Mouse (Mus musculus): Measurements from ENCODE around the gene Mesd. TPM values are rescaled to one million over a fixed set of nuclear protein-coding genes. Genes with fewer than 3 reads are reported as not detected.

Mesd gene
- polyA plus RNA-seq, 1 experiment from 2014 or later: 123 TPM

GRCm38 (mm10) chr7:83898267-83898666, 14.0 kb downstream of the Mesd start:
- peaks cover 41% of the 10 kb centered on the region for H3K36me3 ChIP-seq
- ATAC-seq (ENCODE audit: insufficient read depth, low FRiP score, low read depth): peak; percentile 87
- H3K9me3 ChIP-seq: no peaks in the 10 kb centered on the region
- H3K27me3 ChIP-seq (replicated peaks): no peaks in the 10 kb centered on the region
- H3K4me2 ChIP-seq: no peak overlapping the region
- 79% methylated on average over 11 of the region's 11 CpGs for WGBS
- H3K9ac ChIP-seq: no peak overlapping the region
- 0 out of 2 replicates have a peak, but pooled peaks cover 5% of the 10 kb centered on the region for H3K4me1 ChIP-seq
- no peak overlapping the region for H3K4me3 ChIP-seq (replicated peaks)
- no peak overlapping the region for H3K27ac ChIP-seq

GRCm38 (mm10) chr7:83900519-83900918, 16.3 kb downstream of the Mesd start:
- H3K27me3 ChIP-seq (replicated peaks): no peaks in the 10 kb centered on the region
- H3K4me2 ChIP-seq: no peak overlapping the region
- no peaks in the 10 kb centered on the region for H3K4me1 ChIP-seq
- no peak overlapping the region for H3K27ac ChIP-seq
- H3K4me3 ChIP-seq (replicated peaks): no peak overlapping the region
- H3K9ac ChIP-seq: no peak overlapping the region
- peaks cover 39% of the 10 kb centered on the region for H3K36me3 ChIP-seq
- no peaks in the 10 kb centered on the region for H3K9me3 ChIP-seq
- 81% methylated on average over 3 of the region's 3 CpGs for WGBS
- no peak for ATAC-seq (ENCODE audit: insufficient read depth, low FRiP score, low read depth)

DNA sequence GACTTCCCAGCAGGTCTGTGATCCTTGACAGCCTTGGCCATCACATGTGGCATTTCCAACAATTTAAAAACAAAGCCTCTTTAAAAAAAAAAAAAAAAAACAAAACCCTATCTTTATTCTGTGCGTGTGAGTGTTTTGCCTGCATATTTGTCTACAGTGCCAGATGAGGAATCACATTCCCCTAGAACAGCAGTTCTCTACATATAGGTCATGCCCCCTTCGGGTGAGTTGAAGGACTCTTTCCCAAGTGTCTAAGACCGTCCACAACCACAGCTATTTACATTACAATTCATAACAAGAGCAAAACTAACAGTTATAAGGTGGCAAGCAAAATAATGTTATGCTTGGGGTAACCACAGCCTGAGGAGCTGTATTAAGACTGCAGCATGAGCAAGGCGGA, 17.2 kb downstream of the Mesd start:
- no peak overlapping the region for H3K4me3 ChIP-seq (replicated peaks)
- H3K36me3 ChIP-seq: peaks cover 34% of the 10 kb centered on the region
- no peaks in the 10 kb centered on the region for H3K27me3 ChIP-seq (replicated peaks)
- ATAC-seq (ENCODE audit: insufficient read depth, low FRiP score, low read depth): no peak
- no peaks in the 10 kb centered on the region for H3K4me1 ChIP-seq
- 67% methylated on average over 4 of the region's 4 CpGs for WGBS
- H3K9ac ChIP-seq: no peak overlapping the region
- H3K4me2 ChIP-seq: no peak overlapping the region
- no peaks in the 10 kb centered on the region for H3K9me3 ChIP-seq
- no peak overlapping the region for H3K27ac ChIP-seq

GRCm38 (mm10) chr7:83902296-83903145, 18.3 kb downstream of the Mesd start:
- Histone ChIP-seq H3K9ac (no peak overlapping the region), H3K27me3 (replicated peaks) (no peaks in the 10 kb centered on the region), H3K36me3 (peaks cover 28% of the 10 kb centered on the region), H3K27ac (no peak overlapping the region), H3K4me3 (replicated peaks) (no peak overlapping the region), H3K4me2 (no peak overlapping the region), H3K4me1 (no peaks in the 10 kb centered on the region), H3K9me3 (no peaks in the 10 kb centered on the region)
- 0 out of 2 replicates have a peak, but pooled peaks have one; percentile 17 for ATAC-seq (ENCODE audit: insufficient read depth, low FRiP score, low read depth)
- 35% methylated on average over 5 of the region's 5 CpGs for WGBS

- H3K4me2 ChIP-seq: no peak overlapping the region
- H3K4me1 ChIP-seq: no peaks in the 10 kb centered on the region
- ATAC-seq (ENCODE audit: insufficient read depth, low FRiP score, low read depth): no peak
- no peak overlapping the region for H3K4me3 ChIP-seq (replicated peaks)
- no peak overlapping the region for H3K27ac ChIP-seq
- H3K27me3 ChIP-seq (replicated peaks): no peaks in the 10 kb centered on the region
- H3K9me3 ChIP-seq: no peaks in the 10 kb centered on the region
- no peak overlapping the region for H3K9ac ChIP-seq
- 82% methylated on average over 3 of the region's 3 CpGs for WGBS
- peaks cover 5% of the 10 kb centered on the region for H3K36me3 ChIP-seq
These were observed 20.6 kb downstream of the Mesd start for GRCm38 (mm10) chr7:83904831-83905230.

GRCm38 (mm10) chr7:83911909-83912308, 27.6 kb downstream of the Mesd start:
- Histone ChIP-seq H3K9me3 (no peaks in the 10 kb centered on the region), H3K36me3 (no peaks in the 10 kb centered on the region), H3K4me3 (replicated peaks) (no peak overlapping the region), H3K27me3 (replicated peaks) (no peaks in the 10 kb centered on the region), H3K4me2 (no peak overlapping the region), H3K27ac (no peak overlapping the region), H3K9ac (no peak overlapping the region), H3K4me1 (no peaks in the 10 kb centered on the region)
- no peak for ATAC-seq (ENCODE audit: insufficient read depth, low FRiP score, low read depth)
- WGBS: 61% methylated on average over 3 of the region's 3 CpGs

- no peaks in the 10 kb centered on the region for H3K9me3 ChIP-seq
- 89% methylated on average over 6 of the region's 6 CpGs for WGBS
These were observed 29.2 kb downstream of the Mesd start for GRCm38 (mm10) chr7:83913405-83913932.

DNA sequence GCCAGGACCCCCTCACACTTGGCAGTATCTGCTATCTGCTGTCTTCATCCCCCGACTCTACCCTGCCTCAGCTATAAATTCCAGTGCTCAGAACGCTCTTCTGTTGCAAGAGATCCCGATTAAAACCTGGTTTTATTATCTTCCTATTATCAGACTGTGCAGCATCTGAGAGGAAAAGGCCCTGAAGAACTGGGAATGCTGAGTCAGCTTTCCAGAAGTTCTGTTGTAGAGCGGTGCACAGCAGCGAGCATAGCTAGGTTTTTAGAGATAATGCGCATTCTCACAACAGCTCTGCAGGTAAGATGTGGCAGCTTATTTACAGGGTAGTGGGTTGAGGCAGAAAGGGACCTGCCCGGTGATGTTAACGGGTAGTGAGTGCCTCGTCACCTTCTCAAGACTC, 29.7 kb downstream of the Mesd start:
- H3K4me1 ChIP-seq: no peaks in the 10 kb centered on the region
- no peak overlapping the region for H3K4me3 ChIP-seq (replicated peaks)
- H3K27me3 ChIP-seq (replicated peaks): no peaks in the 10 kb centered on the region
- no peak for ATAC-seq (ENCODE audit: insufficient read depth, low FRiP score, low read depth)
- WGBS: 77% methylated on average over 9 of the region's 9 CpGs
- no peak overlapping the region for H3K4me2 ChIP-seq
- H3K36me3 ChIP-seq: no peaks in the 10 kb centered on the region
- H3K9ac ChIP-seq: no peak overlapping the region
- no peak overlapping the region for H3K27ac ChIP-seq
- H3K9me3 ChIP-seq: no peaks in the 10 kb centered on the region

More at GRCm38 (mm10) chr7:83913405-83913932, 29.2 kb downstream of the Mesd start:
- Histone ChIP-seq H3K36me3 (no peaks in the 10 kb centered on the region), H3K27me3 (replicated peaks) (no peaks in the 10 kb centered on the region), H3K9ac (no peak overlapping the region), H3K4me1 (no peaks in the 10 kb centered on the region), H3K4me3 (replicated peaks) (no peak overlapping the region), H3K4me2 (no peak overlapping the region), H3K27ac (no peak overlapping the region)
- ATAC-seq (ENCODE audit: insufficient read depth, low FRiP score, low read depth): no peak

GRCm38 (mm10) chr7:83914566-83914965, 30.3 kb downstream of the Mesd start:
- Histone ChIP-seq H3K4me1 (no peaks in the 10 kb centered on the region), H3K9ac (no peak overlapping the region), H3K27me3 (replicated peaks) (no peaks in the 10 kb centered on the region), H3K4me3 (replicated peaks) (no peak overlapping the region), H3K36me3 (no peaks in the 10 kb centered on the region), H3K9me3 (no peaks in the 10 kb centered on the region), H3K4me2 (no peak overlapping the region), H3K27ac (no peak overlapping the region)
- no peak for ATAC-seq (ENCODE audit: insufficient read depth, low FRiP score, low read depth)
- WGBS: 0% methylated on average over 3 of the region's 3 CpGs

- H3K4me2 ChIP-seq: no peak overlapping the region
- no peak overlapping the region for H3K4me3 ChIP-seq (replicated peaks)
- no peaks in the 10 kb centered on the region for H3K36me3 ChIP-seq
- no peaks in the 10 kb centered on the region for H3K9me3 ChIP-seq
- no peak overlapping the region for H3K9ac ChIP-seq
- 67% methylated on average over 4 of the region's 4 CpGs for WGBS
- H3K4me1 ChIP-seq: no peaks in the 10 kb centered on the region
- no peak for ATAC-seq (ENCODE audit: insufficient read depth, low FRiP score, low read depth)
- no peak overlapping the region for H3K27ac ChIP-seq
- H3K27me3 ChIP-seq (replicated peaks): no peaks in the 10 kb centered on the region
These were observed 36.0 kb downstream of the Mesd start for GRCm38 (mm10) chr7:83920241-83920640.

GRCm38 (mm10) chr7:83921637-83922036, 37.4 kb downstream of the Mesd start:
- no peaks in the 10 kb centered on the region for H3K9me3 ChIP-seq
- no peaks in the 10 kb centered on the region for H3K4me1 ChIP-seq
- H3K4me2 ChIP-seq: no peak overlapping the region
- no peak for ATAC-seq (ENCODE audit: insufficient read depth, low FRiP score, low read depth)
- H3K27ac ChIP-seq: no peak overlapping the region
- H3K36me3 ChIP-seq: no peaks in the 10 kb centered on the region
- H3K27me3 ChIP-seq (replicated peaks): no peaks in the 10 kb centered on the region
- 44% methylated on average over 3 of the region's 3 CpGs for WGBS
- H3K9ac ChIP-seq: no peak overlapping the region
- H3K4me3 ChIP-seq (replicated peaks): no peak overlapping the region

- H3K4me1 ChIP-seq: no peaks in the 10 kb centered on the region; the same call in 1 of the 2 replicates
- H3K36me3 ChIP-seq: no peaks in the 10 kb centered on the region
- 67% methylated on average over 3 of the region's 3 CpGs for WGBS
- no peak for ATAC-seq (ENCODE audit: insufficient read depth, low FRiP score, low read depth)
- no peak overlapping the region for H3K4me2 ChIP-seq
- no peaks in the 10 kb centered on the region for H3K27me3 ChIP-seq (replicated peaks)
- H3K27ac ChIP-seq: no peak overlapping the region
- no peak overlapping the region for H3K4me3 ChIP-seq (replicated peaks)
- no peaks in the 10 kb centered on the region for H3K9me3 ChIP-seq
- H3K9ac ChIP-seq: no peak overlapping the region
These were observed 54.9 kb downstream of the Mesd start for GRCm38 (mm10) chr7:83939017-83939721.
